Mouse (Mus musculus): Measurements from ENCODE around the gene Aipl1.

Gene Aipl1

DNA sequence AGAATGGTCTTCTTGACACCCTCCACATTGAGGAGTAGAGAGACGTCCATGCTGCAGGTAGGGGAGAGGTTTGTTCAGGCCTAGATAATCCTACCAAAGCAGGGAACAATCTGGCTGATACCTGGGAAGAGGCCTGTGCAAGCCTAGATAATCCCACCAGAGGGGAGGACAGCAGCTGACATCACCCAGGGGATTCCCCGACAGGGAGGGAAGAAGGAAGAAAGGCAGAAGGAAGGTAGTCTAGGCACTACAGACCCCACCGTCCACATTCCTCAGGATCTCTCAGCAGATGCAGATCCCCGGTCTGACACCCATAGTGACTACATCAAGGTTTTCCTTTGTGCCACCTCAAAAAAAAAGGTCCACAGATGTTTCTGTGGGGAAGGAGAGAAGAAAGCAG is at the start of gene Aipl1:
TSS of gene Aipl1 (minus strand) at position 101 of the 400 bp plus-strand sequence.
- no peak for DNase-seq

DNA sequence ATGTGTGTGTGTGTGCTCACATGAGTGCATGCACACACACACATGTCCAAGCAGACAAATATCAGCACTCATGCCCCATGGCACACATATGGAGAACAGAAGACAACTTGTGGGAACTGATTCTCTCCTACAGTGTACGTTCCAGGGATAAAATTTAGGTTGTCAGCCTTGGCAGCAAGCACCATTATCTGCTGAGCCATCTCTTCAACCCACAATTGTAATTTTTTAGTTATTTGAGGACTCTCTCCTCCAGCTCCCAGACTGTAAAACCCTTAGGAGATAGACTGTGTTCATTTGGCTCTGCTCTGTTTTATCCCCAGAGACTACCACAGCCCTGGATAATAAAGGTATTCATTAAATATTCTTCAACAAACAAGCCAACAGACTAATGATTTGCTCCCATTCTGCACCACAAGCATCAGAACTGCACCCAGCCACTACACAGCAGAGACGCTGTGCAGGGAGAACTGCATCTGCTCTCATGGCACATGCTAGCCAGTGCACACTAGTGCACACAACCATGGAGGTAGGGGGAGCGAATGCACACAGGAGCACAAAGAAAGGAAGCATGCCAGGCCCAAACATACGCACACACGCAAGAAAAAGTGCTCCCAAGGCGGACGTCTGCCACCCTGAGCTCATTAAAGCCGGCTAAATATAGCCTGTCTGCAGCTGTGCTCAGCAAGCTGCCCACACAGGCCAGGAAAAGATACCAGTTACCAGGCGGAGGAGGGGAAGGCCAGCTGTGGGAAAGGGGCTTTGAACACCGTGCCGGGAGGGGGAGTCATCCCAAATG is 49.1 kb upstream of the Aipl1 start:
- DNase-seq, result no peak

DNA sequence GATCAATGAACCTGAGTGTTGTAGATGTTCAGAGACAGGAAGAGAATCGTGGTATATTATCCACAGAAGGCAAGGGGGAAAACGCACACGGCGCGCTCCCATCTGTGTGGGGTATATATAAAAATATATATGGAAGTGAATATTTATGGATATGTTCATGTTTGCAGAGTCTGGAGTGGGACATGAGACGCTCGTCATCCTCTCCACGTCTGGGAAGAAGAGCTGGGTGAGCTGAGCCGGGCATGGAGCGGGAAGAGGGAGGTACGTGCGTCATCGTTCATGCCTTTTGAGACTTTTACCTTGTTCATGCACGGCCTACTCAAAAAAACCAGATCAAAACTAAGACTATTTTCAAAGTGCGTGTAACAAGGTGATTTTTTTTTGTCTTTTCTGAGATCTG is 47.0 kb upstream of the Aipl1 start:
- DNase-seq, result no peak

DNA sequence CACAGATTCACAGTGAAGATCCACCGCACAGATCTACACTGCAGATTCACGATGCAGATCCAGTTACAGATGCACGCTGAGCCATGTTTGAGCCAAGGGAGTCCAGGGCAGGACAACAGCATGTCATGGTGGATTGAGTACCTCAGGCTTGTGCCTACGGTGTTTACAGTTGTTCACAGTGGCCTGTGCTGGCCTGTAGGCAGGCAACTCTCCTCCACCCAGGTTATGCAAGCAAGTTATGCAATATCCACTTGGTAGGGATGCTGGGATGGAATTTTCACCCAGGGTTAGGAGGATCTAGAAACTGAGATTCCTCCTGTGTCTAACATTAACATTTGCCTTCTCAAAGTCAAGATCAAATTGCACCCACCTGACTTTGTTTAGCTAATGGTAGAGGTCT is 45.3 kb upstream of the Aipl1 start:
- DNase-seq, result no peak

DNA sequence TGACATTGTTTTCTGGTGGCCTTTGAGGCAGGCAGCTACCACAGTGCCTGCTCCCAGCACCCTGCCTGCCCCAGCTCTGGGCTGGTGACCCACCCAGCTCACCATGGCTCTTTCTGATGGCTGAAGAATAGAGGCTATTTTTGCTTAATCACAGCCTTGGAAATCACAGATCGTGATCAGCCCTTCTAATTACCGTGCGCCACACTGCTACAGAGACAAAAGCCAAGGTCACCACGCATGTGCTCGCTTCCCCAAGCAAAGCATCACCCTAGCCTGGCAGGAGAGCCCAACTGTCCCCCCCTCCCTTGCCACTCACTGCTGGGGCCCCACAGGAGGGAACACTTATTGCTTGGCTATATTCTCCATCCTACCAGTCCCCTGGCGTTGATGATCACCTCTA is 43.2 kb upstream of the Aipl1 start:
- DNase-seq, result no peak

DNA sequence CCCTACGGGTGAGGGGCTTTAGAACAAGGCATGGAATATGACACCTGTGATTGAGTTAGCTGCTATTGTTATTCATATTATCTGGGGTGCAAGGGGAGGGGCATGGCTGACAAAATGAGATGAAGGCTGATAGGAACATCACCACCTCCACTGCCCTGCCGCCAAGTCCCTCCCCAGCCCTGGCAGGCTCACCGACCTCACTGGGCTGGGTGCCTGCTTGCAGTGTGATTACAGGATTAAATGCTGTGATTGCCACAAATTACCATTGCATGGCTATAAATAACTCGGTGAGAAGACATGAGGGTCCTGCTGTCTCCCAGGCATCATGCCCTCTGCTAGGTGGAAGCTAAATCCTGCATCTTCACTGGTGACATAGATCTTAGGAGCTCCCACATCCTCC is 41.3 kb upstream of the Aipl1 start:
- DNase-seq, result no peak

DNA sequence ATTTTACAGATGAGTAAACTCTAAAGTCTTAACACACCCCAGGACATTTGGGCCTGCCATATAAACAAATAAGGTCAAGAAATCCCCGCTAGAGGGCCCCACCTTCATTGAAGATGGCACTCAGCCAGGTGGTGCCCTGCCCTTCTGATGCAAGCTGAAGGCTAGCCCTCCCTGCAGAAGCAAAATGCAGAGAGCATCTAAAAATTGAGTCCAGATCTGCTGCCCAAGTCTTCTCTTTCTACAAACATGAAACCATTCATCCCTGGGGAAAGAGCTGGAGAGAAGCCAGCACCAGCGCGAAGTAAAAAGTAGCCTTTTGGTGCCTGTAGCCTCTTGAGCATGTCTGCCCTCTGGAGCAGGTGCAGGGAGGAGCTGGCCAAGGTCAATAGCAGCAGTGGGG is 40.7 kb upstream of the Aipl1 start:
- no peak for DNase-seq

DNA sequence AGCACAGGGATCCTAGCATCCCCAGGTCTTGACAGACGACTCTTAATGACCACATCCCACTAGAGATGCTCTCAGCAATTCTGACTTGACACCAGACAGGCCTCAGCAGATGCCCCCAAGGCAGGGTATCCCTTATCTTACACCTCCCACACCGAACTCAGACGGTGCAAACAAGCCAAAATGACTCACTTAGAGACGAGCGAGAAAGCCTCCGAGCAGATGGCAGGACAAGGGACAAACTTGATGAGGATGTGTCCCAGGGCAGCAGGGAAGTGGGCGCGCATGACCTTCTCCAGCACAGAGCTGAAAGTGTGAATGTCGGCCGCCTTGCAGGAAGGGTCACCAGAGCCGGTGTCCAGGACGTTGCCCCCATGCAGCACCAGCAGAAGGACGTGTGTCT is 36.9 kb upstream of the Aipl1 start:
- DNase-seq, result no peak

DNA sequence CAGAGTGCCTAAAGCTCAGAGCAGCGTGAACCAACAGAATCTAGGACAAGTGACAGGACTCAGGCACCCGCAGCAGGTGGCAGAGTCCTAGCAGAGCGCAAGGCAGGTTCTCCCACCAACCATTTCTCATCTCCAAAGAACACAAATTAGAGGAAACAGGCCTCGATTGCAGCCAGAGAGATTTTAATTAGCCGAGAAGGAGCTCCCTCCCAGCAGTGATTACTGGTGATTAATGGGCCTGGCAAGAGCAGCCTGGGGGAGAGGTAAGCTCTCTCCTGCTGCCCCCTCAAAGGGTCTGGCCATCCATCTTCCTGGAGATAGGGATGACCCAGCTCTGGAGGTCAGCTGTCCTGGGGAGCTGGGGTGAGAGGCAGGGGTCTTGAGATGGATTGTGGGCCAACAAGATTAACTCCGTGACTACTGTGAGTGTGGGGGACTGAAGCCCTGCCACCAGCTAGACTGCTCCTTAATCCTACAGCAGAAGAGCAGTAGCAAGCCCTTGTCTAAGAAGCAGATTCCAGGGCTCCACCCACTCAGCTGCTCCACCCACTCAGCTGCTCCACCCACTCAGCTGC is 35.1 kb upstream of the Aipl1 start:
- no peak for DNase-seq

DNA sequence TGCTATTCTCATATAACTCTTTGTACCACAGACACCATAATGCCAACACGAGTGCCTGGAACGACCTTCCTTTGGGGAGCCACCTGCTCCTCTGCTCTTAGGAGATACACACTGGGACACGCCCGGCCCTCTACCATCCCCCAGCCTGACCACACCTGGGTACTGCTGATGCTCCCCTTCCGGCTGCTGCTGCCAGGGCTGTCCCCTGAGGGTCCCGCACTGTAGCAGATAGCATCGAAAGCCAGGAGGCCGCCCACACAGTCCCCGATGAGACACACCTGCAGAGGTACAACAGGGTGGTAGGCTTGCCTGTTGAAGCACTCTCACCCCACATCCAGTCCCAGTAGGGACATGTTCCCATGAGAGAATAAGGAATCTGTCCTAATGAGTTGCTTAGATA is 33.4 kb upstream of the Aipl1 start:
- DNase-seq, result no peak

DNA sequence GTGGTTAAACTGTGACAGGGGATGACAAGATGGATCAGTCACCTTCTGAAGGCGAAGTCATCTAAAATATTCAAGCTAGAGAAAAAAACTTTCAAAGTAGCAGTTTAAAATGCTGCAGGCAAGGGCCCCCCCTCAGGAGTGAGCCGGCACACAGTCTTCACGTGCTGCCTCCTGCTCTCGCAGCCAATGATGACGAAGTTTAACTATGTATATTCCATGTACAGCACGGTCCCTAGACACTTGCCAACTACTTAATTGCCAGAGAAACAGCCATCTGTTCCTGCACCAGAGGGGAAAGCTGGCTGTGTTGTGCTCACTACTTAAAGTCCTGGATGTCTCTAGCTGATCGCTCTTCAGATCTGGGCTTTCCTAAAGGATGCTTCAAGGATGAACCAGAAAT is 30.7 kb upstream of the Aipl1 start:
- no peak for DNase-seq

DNA sequence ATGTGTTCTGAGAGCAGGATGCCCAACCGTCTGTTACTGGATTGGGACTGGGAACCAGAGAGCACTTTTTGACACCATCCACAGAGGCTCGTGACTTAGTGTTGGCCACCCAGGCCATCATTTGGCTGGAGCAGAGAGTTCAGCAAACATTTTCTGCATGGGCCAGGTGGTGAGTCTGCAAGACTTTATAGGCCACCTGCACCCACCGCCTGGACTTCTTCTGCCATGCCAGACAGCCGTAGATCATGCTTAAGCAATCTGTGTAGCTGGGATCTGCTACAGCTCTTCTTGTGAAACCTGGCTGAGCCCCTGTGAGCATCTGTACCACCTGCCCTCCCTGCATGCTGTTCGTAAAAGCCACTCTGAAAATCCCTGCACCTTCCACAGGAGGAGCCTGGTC is 30.0 kb upstream of the Aipl1 start:
- DNase-seq, result no peak

DNA sequence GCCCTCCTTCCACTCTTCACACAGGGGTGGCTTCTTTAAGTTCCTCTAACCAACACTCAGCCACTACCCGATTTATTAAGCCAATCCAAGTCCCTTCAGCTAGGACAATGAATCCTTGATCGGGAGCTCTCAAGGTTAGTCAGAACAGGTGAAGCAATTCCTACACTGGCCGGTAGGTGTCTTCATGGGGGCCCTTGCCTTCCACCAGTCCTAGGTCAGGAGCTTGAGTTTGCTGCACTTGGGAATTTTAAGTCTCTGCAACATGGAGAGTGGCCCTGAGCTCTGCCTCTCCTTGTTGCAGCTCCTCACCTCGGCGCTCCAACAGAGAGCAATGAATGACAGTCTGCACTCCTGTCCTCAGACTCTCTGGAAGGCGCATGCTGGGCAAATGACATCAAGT is 29.0 kb upstream of the Aipl1 start:
- DNase-seq, result peak; percentile 20

DNA sequence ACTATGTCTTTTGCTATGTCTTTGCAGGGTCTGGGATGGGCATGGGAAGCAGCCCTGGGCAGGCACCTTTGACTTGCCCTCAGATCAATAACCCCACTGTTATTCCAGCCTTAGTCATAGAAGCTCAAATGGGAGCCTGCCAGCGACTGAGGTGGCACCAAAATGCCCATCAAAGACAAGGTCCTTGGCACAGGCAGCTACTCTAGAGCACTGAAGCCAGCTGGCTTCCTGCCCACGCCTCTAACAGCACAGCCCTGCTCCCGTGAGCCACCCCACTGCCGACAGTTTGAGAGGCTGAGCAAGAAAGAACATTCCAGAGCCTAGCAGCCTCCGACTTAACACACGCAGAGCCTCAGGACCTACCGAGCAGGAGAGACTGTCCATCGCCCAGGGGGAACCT is 27.8 kb upstream of the Aipl1 start:
- peak; percentile 60 for DNase-seq

DNA sequence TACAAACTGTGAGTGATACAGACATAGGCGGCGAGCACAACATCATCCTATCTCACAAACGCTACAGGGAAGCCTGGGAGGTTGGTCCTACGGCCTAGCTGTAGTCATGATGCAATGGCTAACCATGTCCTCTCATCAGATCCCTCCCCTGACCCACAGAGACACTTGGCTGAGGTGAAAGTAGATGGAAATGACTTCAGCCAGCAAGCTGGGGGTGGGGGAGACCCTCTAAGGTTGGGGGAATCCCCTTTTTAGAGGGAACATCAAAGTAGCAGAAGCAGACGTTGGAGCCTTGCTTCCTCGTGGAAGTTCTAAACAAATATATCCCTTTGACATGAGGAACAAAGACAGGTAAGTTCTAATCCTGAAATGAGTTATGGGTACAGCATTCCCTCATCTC is 27.1 kb upstream of the Aipl1 start:
- DNase-seq, result no peak

DNA sequence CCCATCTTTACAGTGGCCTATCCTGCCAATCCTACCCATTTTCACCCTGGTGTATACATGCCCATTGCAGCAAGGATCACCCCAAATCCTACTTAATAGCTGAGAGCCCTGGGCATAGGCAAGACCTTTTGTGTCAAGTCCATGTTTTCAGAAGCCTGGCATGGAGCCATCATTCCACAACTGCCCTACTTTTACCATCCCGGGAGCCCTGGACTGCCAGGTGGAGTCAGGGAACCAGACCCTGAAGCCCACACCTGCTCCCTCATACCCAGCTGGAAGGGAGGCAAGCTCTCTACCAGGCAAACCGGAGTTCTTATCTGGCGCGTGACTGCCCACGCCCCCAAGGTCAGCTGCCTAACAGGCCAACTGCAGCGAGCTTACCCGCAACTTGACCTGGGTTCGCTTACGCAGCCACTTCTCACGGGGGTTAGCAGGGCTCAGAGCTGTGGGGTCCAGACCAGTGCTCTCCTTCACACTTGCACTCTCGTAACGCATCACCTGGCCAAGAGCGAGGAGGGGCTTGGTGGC is 23.8 kb upstream of the Aipl1 start:
- DNase-seq, result no peak

DNA sequence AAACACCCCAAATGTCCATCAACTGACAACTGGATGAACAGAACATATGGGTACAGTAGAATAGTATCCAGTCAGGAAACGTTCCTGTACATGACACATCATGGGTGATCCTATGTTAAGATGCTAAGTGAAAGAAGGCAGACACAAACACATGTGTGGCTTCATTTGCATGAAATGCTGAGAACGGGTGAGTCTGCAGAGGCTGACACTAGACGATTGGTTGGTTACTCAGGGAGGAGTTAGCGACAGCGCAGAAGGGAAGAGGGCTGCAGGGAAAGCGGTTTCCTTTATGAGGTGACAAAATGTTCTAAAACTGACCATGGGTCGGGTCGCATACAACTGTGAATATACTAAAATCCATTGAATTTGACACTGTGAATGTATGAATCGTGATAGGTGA is 23.1 kb upstream of the Aipl1 start:
- no peak for DNase-seq

DNA sequence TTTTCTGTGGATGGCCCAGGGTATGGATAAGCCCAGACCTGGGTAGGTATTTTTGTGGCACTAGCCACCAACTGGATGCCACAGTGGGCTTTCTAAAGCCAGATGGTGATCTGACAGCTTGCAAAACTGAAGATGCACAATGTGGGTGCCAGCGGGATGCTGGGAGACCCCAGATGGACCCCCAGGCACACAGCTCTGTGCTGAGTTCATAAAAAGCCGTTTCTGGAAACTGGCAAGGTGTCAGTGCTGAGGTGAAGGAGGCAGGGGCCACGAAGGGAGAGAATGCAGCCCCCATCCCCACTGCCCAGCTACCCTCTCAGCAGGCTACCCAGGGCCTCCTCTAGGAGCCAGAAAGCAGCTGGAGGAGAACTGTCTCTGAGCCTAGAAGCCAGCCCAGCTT is 19.9 kb upstream of the Aipl1 start:
- no peak for DNase-seq

DNA sequence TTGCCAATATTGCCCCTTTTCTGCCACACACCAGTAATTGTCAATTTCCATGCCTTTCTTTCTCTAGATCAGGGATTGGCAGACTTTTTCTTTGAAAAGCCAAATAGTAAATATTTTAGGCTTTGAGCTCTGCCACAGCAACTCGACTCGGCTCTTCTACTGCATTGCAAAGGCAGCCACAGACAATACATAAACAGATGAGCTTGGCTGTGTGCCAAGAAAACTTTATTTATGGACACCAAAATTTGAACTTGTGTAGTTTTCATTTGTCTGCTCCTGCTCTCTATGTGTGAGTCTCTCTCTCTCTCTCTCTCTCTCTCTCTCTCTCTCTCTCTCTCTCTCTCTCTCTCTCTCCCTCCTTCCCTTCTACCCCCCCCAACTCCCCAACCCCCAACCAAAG is 17.9 kb upstream of the Aipl1 start:
- no peak for DNase-seq

DNA sequence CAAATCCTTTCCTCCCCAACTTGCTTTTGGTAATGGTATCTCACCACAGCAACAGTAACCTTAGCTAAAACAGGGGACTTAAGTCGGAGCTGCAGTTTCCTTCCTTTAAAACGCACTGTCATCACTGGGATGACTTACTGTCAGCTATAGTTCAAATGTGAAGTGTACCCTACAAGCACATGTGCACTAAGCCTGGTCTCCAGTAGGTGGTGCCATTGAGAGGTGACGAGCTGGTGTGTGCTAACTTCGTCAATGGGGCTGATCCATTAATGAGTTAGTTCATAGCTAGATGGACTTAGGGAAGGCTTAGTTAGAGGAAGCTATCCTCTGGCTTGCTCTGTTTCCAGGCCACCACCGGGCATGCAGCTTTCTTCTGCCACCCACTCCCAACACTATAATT is 15.3 kb upstream of the Aipl1 start:
- peak; percentile 42 for DNase-seq

DNA sequence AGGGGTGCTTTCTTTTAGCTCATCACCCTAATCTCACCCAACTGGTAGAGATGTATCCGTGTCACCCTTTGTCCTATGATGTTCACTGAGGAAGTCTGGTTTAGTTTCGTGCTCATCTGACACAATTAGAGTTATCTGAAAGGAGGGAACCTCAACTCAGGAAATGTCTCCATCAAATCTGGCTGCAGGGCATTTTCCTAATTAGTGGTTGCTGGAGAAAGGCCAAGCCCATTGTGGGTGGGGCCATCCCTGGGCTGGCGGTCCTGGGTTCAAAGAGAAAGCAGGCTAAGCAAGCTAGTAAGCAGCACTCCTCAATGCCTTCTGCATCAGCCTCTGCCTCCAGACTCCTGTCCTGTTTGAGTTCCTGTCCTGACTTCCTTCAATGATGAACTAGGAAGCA is 14.9 kb upstream of the Aipl1 start:
- DNase-seq, result no peak

DNA sequence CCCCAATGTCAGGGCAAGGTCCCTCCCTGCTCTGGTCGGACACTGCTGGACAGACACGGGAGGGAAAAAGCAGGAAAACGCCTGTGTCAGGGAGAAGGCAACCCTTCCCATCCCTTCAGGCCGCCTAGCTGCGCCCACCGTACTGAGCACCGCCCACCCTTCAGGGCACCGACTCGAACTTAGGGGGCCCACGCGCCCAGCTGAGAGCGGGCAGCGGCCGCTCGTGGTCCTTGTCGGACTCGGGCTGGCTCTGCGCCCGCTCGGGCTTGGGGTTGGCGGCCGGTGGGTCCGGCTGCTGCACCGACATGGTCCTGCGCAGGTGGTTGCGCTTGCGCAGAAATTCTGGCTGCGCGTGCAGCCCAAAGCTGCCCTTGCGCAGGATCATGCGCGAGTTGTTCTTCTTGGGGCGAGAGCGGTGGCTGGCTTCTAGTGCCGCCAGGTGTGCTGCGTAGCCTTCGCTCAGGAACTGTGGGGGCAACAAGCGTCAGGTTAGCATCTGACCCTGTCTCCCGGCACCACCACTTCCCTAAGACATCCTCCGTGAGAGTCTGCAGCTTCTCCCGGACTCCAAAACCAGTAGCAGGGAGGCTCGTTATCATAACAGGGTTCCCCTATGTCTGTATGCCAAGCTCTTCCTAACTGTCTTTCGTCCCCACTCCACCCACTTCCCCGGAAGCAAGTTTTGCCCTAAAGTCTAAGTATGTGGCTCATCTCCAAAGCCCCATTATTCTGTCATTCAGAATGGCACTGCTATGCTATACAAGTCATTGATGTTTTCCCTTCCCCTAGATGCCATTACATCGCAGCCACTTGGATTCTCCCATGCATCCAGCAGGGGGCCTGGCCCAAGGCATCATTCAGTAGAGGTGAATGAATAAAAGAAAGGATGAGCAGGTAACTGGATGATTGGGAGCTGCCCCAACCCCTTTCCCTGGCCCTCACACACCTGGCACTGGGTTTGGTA is 13.9 kb upstream of the Aipl1 start:
- DNase-seq, result no peak

DNA sequence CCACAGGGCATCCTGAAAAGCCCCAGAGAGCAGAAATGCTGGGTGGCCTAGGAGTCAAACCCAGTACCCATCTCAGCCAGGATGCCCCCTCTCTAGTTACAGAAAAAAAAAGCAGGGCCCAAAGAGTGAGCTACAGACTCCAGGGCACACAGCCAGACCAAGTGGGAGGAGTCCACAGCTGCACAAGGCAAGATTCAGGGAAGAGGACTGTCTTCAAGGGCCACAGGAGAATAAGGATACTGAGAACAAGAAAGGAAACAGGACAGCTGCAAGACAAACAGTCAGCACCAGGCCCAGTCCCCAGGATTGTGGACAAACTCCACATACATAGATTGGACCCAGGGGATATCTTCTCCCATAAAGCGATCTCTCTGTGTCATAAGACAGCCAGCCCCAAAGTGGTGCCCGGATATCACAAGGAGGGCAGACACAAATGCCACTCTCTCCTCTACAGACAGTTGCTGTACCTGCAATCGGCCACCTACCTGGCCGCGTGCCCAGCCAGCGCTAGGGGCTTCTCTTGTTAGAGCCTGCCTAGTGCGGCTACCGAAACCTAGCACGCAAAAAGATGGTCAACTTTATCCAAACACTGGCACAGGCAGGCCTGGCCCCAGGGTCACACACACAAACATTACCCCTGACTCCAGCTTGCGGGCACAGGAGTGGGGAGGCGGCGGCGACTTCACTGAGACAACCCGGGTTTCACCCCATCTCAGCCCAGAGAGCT is 13.0 kb upstream of the Aipl1 start:
- DNase-seq, result no peak

Measured in kidney, adult 11 months (tissue).